Mouse (Mus musculus) embryonic fibroblast, embryonic 13.5 days (primary cell): Measurements from ENCODE around the gene BC025920.

ENCODE experiments used
- CTCF ChIP-seq: IDR thresholded peaks from 2 replicates; pipeline ENCODE4 v1.5.1; 2011; ENCODE audit warnings: mild to moderate bottlenecking, control low read depth, low read length, moderate library complexity, borderline replicate concordance; ENCODE audit not compliant: insufficient read depth
- POLR2A ChIP-seq: IDR thresholded peaks from 2 replicates; pipeline ENCODE4 v1.6.1; 2011; ENCODE audit warnings: low read depth, mild to moderate bottlenecking, control low read depth, low read length, moderate library complexity

- TF ChIP-seq POLR2A = no peak
- no peak for TF ChIP-seq CTCF
These were observed 450 bp upstream of the BC025920 start for GRCm38 (mm10) chr10:81605666-81605973.
